Mouse (Mus musculus) heart, postnatal 10 days (tissue): Measurements from ENCODE around the gene Knl1. TPM values are rescaled to one million over a fixed set of nuclear protein-coding genes. Genes with fewer than 3 reads are reported as not detected.

ENCODE experiments used
- DNase-seq, 2 experiments: peaks; one replicate each; pipeline ENCODE4 v3.0.0; 2021
- intact Hi-C: fragments of 180-260 bp; cut with DNase I; formaldehyde crosslinking; loops from one replicate; pipeline ENCODE4 v1.15.1; 2025
- total RNA-seq, 2 experiments: library from RNA; stranded (reverse); gene quantifications; 2 replicates each; pipeline ENCODE4 v1.2.3; 2021

The Knl1 gene
- total RNA-seq, 2 experiments from 2014 or later, result 6.7 to 9.1 TPM

GRCm38 (mm10) chr2:119152255-119152654 lies 105.3 kb downstream of the Knl1 start:
- intact Hi-C loops, result no loop called here
- no peak for DNase-seq

GRCm38 (mm10) chr2:119154683-119155082 lies 107.8 kb downstream of the Knl1 start:
- intact Hi-C loops, result no loop called here
- DNase-seq, result no peak

Other genes with a start within 250 kb of the Knl1 start
- gene Knstrn, start 233.1 kb upstream of the Knl1 start, total RNA-seq, result 10 to 100 TPM; 16.4 to 19.5 TPM
- 10 to 100 TPM; 96.3 to 98.2 TPM for gene Ivd, start 185.2 kb upstream of the Knl1 start, total RNA-seq
- gene Bahd1, start 146.7 kb upstream of the Knl1 start, total RNA-seq, result 10 to 100 TPM; 13.4 to 18.4 TPM
- gene Chst14, start 120.6 kb upstream of the Knl1 start, total RNA-seq, result 10 to 100 TPM; 14.1 to 14.5 TPM
- gene Ccdc32, start 17.7 kb upstream of the Knl1 start, total RNA-seq, result 10 to 100 TPM; 12.8 to 17.4 TPM
- gene Rpusd2, start 12.3 kb upstream of the Knl1 start, total RNA-seq, result 1 to 10 TPM; 5.6 TPM
- gene Rad51, start 65.7 kb downstream of the Knl1 start, total RNA-seq, result 1 to 10 TPM; 4.7 to 6.6 TPM
- gene Rmdn3, start 109.9 kb downstream of the Knl1 start, total RNA-seq, result 10 to 100 TPM; 18.8 to 19.2 TPM
- 1 to 10 TPM; 1.3 to 2.9 TPM for gene Gchfr, start 120.7 kb downstream of the Knl1 start, total RNA-seq
- not detected for gene Gm14137, start 127.4 kb downstream of the Knl1 start, total RNA-seq
- 10 to 100 TPM; 21.6 TPM for gene Zfyve19, start 161.5 kb downstream of the Knl1 start, total RNA-seq
- 10 to 100 TPM; 12.0 to 13.3 TPM for gene Dnajc17, start 161.7 kb downstream of the Knl1 start, total RNA-seq
- not detected for gene Ppp1r14d, start 182.8 kb downstream of the Knl1 start, total RNA-seq
- gene Spint1, start 190.2 kb downstream of the Knl1 start, total RNA-seq, result not detected
- not detected for gene Rhov, start 224.2 kb downstream of the Knl1 start, total RNA-seq
- gene Vps18, start 241.6 kb downstream of the Knl1 start, total RNA-seq, result 10 to 100 TPM; 13.4 to 13.7 TPM